Mouse (Mus musculus) forebrain, embryonic 16.5 days (tissue): ENCODE data around the gene Ube2j1. TPM values are rescaled to one million over a fixed set of nuclear protein-coding genes. Genes with fewer than 3 reads are reported as not detected.
"Not testable (repeated sequence)": the region's sequence is repeated elsewhere in the genome, so short reads cannot be mapped to it uniquely, and the experiment has no call there.

Experiments
- ATAC-seq: fragments of 200-750 bp; cut with Nextera tagmentation; 2 replicates; pipeline ENCODE4 v1.8.0; 2017; ENCODE audit warnings: mild to moderate bottlenecking, moderate library complexity
- H3K27ac ChIP-seq: fragments of 300-500 bp; sonication (generic); 2 replicates; pipeline ENCODE4 v1.5.1; 2014; ENCODE audit warnings: low read length, control low read depth
- H3K27me3 ChIP-seq: fragments of 300-500 bp; sonication (generic); replicated peaks from 2 replicates; pipeline ENCODE4 v1.6.1; 2014; ENCODE audit warnings: low read length; ENCODE audit not compliant: control insufficient read depth, insufficient read depth
- H3K36me3 ChIP-seq: fragments of 300-500 bp; sonication (generic); 2 replicates; pipeline ENCODE4 v1.6.1; 2014; ENCODE audit not compliant: control insufficient read depth, insufficient read depth
- H3K4me1 ChIP-seq: fragments of 300-500 bp; sonication (generic); replicated peaks from 2 replicates; pipeline ENCODE4 v1.6.1; 2014; ENCODE audit warnings: low read length; ENCODE audit not compliant: control insufficient read depth, insufficient read depth
- H3K4me2 ChIP-seq: fragments of 300-500 bp; sonication (generic); 2 replicates; pipeline ENCODE4 v1.6.1; 2014; ENCODE audit warnings: mild to moderate bottlenecking, low read length, control low read depth
- H3K4me3 ChIP-seq: fragments of 300-500 bp; sonication (generic); replicated peaks from 2 replicates; pipeline ENCODE4 v1.5.1; 2014; ENCODE audit warnings: mild to moderate bottlenecking, low read length, control low read depth
- H3K9ac ChIP-seq: fragments of 300-500 bp; sonication (generic); replicated peaks from 2 replicates; pipeline ENCODE4 v1.6.1; 2014; ENCODE audit warnings: low read depth, low read length, control low read depth
- H3K9me3 ChIP-seq: fragments of 300-500 bp; sonication (generic); 2 replicates; pipeline ENCODE4 v1.6.1; 2016; ENCODE audit warnings: low read length; ENCODE audit not compliant: control insufficient read depth
- WGBS: fragments of 180-500 bp; shearing (Covaris S2); extraction: QIAGEN DNeasy Blood & Tissue Kit; methylation state at CpG from one replicate; pipeline ENCODE4 v1.1.7; 2014; 5-methylcytosine and 5-hydroxymethylcytosine counted together
- polyA plus RNA-seq: library from polyadenylated mRNA; unstranded; fragments of >200 nt; fragmentation: Nextera tagmentation; extraction: Ambion mirVana; gene quantifications from 2 replicates; pipeline ENCODE4 v1.2.1, GENCODE M21; 2015

The Ube2j1 gene
- polyA plus RNA-seq, 1 experiment from 2014 or later = 53.4 TPM

- WGBS = 83% methylated on average over 3 of the region's 3 CpGs
- no peak overlapping the region for H3K4me2 ChIP-seq
Measured at GRCm38 (mm10) chr4:32987006-32987405, 44.2 kb upstream of the Ube2j1 start.

GRCm38 (mm10) chr4:32989346-32989745 lies 41.9 kb upstream of the Ube2j1 start:
- ATAC-seq = no peak
- Histone ChIP-seq H3K27ac (no peak overlapping the region), H3K4me1 (peaks cover 18% of the 10 kb centered on the region), H3K36me3 (no peaks in the 10 kb centered on the region), H3K9me3 (no peaks in the 10 kb centered on the region), H3K27me3 (no peaks in the 10 kb centered on the region), H3K4me3 (no peak overlapping the region), H3K4me2 (no peak overlapping the region), H3K9ac (no peak overlapping the region)
- 83% methylated on average over 2 of the region's 2 CpGs for WGBS

More at GRCm38 (mm10) chr4:32987006-32987405, 44.2 kb upstream of the Ube2j1 start:
- Histone ChIP-seq H3K27ac (no peak overlapping the region), H3K9me3 (no peaks in the 10 kb centered on the region), H3K9ac (no peak overlapping the region), H3K4me3 (no peak overlapping the region), H3K4me1 (peaks cover 28% of the 10 kb centered on the region), H3K36me3 (no peaks in the 10 kb centered on the region), H3K27me3 (no peaks in the 10 kb centered on the region)
- ATAC-seq = no peak

- Histone ChIP-seq H3K4me1 (no peaks in the 10 kb centered on the region), H3K4me2 (no peak overlapping the region), H3K4me3 (no peak overlapping the region), H3K27me3 (no peaks in the 10 kb centered on the region), H3K9me3 (no peaks in the 10 kb centered on the region), H3K36me3 (no peaks in the 10 kb centered on the region), H3K27ac (no peak overlapping the region), H3K9ac (no peak overlapping the region)
- ATAC-seq = no peak
- 73% methylated on average over 3 of the region's 3 CpGs for WGBS
Measured at GRCm38 (mm10) chr4:32994168-32994567, 37.0 kb upstream of the Ube2j1 start.

GRCm38 (mm10) chr4:32996083-32996482 lies 35.1 kb upstream of the Ube2j1 start:
- Histone ChIP-seq H3K27ac (no peak overlapping the region), H3K4me3 (no peak overlapping the region), H3K9me3 (no peaks in the 10 kb centered on the region), H3K4me1 (no peaks in the 10 kb centered on the region), H3K4me2 (no peak overlapping the region), H3K27me3 (no peaks in the 10 kb centered on the region), H3K36me3 (no peaks in the 10 kb centered on the region), H3K9ac (no peak overlapping the region)
- WGBS = 98% methylated on average over 5 of the region's 5 CpGs
- ATAC-seq = no peak

- Histone ChIP-seq H3K4me3 (no peak overlapping the region), H3K9ac (no peak overlapping the region), H3K27me3 (no peaks in the 10 kb centered on the region), H3K9me3 (no peaks in the 10 kb centered on the region), H3K27ac (no peak overlapping the region), H3K4me2 (no peak overlapping the region), H3K4me1 (no peaks in the 10 kb centered on the region), H3K36me3 (no peaks in the 10 kb centered on the region)
- ATAC-seq = no peak
- 87% methylated on average over 5 of the region's 5 CpGs for WGBS
Measured at GRCm38 (mm10) chr4:32997571-32997970, 33.6 kb upstream of the Ube2j1 start.

- no peaks in the 10 kb centered on the region for H3K36me3 ChIP-seq
- no peak overlapping the region for H3K9ac ChIP-seq
- H3K9me3 ChIP-seq = no peaks in the 10 kb centered on the region
- 97% methylated on average over 8 of the region's 8 CpGs for WGBS
- no peak overlapping the region for H3K4me2 ChIP-seq
- H3K27ac ChIP-seq = no peak overlapping the region
- ATAC-seq = no peak
- H3K4me1 ChIP-seq = no peaks in the 10 kb centered on the region
- no peak overlapping the region for H3K4me3 ChIP-seq
- no peaks in the 10 kb centered on the region for H3K27me3 ChIP-seq
Measured at GRCm38 (mm10) chr4:32998996-32999395, 32.2 kb upstream of the Ube2j1 start.

GRCm38 (mm10) chr4:33002081-33002480 lies 29.1 kb upstream of the Ube2j1 start:
- ATAC-seq = no peak
- Histone ChIP-seq H3K27ac (no peak overlapping the region), H3K9ac (no peak overlapping the region), H3K27me3 (no peaks in the 10 kb centered on the region), H3K4me2 (no peak overlapping the region), H3K9me3 (no peaks in the 10 kb centered on the region), H3K36me3 (no peaks in the 10 kb centered on the region), H3K4me1 (no peaks in the 10 kb centered on the region), H3K4me3 (no peak overlapping the region)
- WGBS = 89% methylated on average over 3 of the region's 3 CpGs

GRCm38 (mm10) chr4:33005595-33006470 lies 25.4 kb upstream of the Ube2j1 start:
- H3K4me3 ChIP-seq, H3K4me2 ChIP-seq, H3K4me1 ChIP-seq, ATAC-seq, H3K9ac ChIP-seq, H3K27ac ChIP-seq, H3K27me3 ChIP-seq, H3K36me3 ChIP-seq, H3K9me3 ChIP-seq: not testable (repeated sequence)
- 95% methylated on average over 10 of the region's 10 CpGs for WGBS

- no peak overlapping the region for H3K27ac ChIP-seq
- no peak for ATAC-seq
- no peaks in the 10 kb centered on the region for H3K4me1 ChIP-seq
- WGBS = 96% methylated on average over 11 of the region's 11 CpGs
- H3K4me2 ChIP-seq = no peak overlapping the region
- H3K9ac ChIP-seq = no peak overlapping the region
- H3K4me3 ChIP-seq = no peak overlapping the region
- no peaks in the 10 kb centered on the region for H3K36me3 ChIP-seq
- no peaks in the 10 kb centered on the region for H3K27me3 ChIP-seq
- no peaks in the 10 kb centered on the region for H3K9me3 ChIP-seq
Measured at GRCm38 (mm10) chr4:33006844-33007243, 24.4 kb upstream of the Ube2j1 start.
